Mouse (Mus musculus) urinary bladder, postnatal 4 days (tissue): Measurements from ENCODE around the gene Btbd16.

Source experiments
- DNase-seq, 2 experiments: peaks; one replicate each; pipeline ENCODE4 v3.0.0; 2021 to 2022; ENCODE audit warnings: low spot score in 2 of 2

Gene Btbd16

GRCm38 (mm10) chr7:130862501-130862900 is 88.6 kb downstream of the Btbd16 start:
- DNase-seq, result no peak

GRCm38 (mm10) chr7:130864711-130865110 is 90.8 kb downstream of the Btbd16 start:
- no peak for DNase-seq

GRCm38 (mm10) chr7:130865613-130866591 is 92.0 kb downstream of the Btbd16 start, which contains the start of gene Plekha1:
Gene Plekha1 (plus strand): TSS chr7:130865756.
- peak; percentile 94 to 96 for DNase-seq

GRCm38 (mm10) chr7:130866640-130867039 is 92.8 kb downstream of the Btbd16 start:
- no peak for DNase-seq

- no peak for DNase-seq
Observed at GRCm38 (mm10) chr7:130867256-130867655, 93.4 kb downstream of the Btbd16 start.
